Mouse (Mus musculus) left cerebral cortex, adult 9 months (tissue): ENCODE data around the gene Agpat3.
"Not testable (repeated sequence)": the region's sequence is repeated elsewhere in the genome, so short reads cannot be mapped to it uniquely, and the experiment has no call there.

Experiments
- DNase-seq, 2 experiments: peaks; one replicate each; pipeline ENCODE4 v3.0.0; 2022; ENCODE audit warnings: low spot score in 2 of 2

Gene Agpat3

DNA sequence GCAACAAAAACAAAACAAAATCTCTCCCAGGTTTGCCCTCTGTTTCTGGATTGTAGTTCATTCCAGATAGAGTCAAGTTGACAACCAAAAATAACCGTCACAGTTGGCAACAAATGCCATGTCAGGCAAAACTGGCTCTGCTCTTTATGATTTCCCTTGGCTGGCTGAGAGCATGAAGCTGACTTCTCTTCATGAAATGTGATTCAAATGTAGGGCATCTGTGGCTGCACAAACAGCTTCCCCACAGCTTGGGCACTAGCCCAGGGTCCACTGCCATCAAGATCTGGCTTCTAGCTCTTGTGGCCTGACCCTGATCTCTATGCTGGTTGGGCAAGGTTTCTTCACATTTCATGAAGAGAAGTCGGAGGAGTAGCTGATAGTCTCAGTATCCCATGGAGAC, 9.7 kb upstream of the Agpat3 start:
- no peak for DNase-seq

DNA sequence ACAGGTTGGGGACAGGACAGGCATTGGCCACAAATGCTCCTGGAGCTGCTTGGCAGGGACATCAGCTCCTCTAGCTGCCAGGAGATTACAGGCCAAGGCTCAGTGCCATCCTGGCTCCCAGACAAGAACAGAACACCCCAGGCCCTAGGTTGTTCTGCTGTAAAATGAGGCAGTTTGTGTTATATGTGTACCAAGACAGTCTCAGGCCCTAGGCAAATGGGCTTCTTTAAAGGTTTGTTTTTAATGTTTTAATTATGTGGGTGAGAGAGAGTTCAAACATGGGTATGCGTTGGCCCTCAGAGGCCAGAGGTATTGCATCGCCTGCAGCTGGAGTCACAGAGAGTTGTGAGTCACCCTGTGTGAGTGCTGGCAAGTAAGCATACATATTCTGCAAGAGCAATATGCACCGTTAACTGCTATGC, 8.0 kb upstream of the Agpat3 start:
- no peak for DNase-seq

DNA sequence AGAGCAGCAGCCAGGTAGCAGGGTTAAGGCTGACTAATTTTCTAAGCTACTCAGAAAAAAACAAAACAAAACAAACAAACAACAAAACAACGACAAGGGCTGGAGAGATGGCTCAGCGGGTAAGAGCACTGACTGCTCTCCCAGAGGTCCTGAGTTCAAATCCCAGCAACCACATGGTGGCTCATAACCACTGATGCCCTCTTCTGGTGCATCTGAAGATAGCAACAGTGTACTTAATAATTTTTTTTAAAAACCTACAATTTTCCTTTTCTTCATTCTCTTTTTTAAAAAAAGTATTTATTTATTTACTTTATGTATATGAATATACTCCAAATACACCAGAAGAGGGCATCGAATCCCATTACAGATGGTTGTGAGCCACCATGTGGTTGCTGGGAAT, 6.7 kb upstream of the Agpat3 start:
- DNase-seq, result not testable (repeated sequence)

DNA sequence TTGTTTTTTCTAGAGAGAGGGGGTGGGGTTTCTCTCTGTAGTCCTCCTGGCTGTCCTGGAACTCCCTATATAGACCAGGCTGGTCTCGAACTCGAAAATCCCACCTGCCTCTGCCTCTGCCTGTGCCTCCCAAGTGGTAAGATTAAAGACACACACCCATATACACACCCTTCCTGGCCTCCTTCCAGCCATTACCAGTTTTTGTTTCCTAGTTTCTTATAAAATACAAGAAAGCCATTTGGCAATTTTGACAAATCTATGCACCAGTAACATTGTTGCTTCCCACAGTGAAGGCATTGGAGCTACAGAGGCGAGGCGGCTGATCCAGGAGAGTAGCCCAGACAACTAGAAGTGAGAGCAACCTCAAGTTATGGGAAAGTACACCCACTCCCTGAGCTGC, 6.0 kb upstream of the Agpat3 start:
- DNase-seq, result no peak

DNA sequence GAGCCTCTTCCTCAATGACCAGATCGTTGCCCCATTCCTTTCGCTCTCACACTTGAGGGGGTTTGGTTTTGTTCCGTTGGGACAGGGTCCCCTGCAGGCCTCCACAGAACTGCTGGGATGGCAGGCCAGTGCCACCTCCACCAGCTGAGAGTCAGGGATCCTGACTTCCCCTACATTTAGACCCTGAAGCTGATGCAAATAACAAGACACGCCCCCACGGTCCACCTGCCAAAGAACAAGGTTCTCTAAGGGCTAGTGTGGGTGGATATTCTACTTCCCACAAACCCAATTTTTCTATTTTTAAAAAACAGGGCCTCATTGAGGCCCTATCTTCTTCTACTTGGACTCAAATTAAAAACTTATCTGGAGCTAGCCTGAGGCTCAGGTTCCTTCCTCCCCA, 5.5 kb upstream of the Agpat3 start:
- DNase-seq, result no peak

DNA sequence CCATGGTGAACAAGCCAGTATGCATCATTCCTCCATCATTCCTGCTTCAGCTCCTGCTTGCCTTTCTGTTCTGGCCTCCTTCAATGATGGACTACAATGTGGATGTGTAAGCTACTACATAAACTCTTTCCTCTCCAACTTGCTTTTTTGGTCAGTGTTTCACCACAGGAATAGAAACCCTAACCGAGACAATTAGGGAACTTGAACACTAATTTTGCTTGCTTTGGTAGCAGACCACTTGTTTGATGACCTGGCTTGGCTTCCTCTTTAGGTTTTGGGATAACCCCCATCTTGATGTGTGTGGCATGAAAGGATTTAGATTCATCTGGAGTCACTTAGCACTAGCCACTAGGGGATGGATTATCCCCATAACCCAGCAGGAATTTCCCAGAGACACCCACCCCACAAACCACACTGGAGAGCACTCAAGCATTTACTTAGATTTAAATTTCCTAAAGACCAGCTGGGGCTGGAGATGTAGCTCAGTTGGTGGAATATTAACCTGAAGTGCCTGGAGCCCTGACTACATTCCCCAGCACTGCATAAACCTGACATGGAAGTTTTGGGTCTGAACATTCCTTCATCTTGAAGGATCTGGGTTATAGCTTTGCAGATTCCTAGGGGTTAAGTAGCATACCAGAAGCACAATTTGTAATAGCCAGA, 3.8 kb upstream of the Agpat3 start:
- no peak for DNase-seq

DNA sequence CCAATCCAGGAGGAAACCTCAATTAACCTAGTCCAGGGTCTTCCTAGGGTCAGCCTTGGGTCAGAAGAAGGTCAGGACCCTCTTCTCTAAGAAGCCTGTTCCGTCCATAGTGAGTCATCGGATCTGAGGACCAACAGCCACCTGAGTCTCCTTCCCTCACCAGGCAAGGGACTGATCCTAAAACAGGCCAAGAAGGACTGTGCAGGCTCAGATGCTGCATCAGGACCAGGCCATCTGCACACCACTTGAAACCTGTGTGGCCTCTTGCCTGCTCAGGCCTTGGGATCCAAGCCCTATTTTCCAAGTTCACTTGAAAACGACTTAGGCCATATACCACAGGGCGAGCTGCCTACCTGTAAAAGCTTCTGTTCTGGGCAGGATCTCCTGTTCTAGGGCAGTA, 907 bp upstream of the Agpat3 start:
- DNase-seq, result no peak

DNA sequence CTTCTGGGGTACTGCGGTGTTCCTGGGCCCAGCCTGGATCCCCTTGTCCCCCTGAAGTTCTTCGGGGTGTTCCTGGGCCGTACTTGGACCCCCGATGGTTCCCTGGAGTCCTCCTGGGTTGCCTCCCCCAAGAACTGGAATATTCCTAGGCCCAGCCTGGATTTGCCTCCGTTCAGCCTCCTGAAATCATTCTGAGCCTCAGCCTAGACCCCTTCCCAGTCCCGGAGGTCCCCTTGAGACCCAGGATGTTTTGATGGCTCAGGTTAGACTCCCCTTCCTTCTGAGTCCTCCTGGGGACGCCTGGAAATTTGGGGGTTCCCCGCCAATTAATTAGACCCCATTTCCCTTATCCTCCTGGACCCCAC, 359 bp upstream of the Agpat3 start:
- no peak for DNase-seq

DNA sequence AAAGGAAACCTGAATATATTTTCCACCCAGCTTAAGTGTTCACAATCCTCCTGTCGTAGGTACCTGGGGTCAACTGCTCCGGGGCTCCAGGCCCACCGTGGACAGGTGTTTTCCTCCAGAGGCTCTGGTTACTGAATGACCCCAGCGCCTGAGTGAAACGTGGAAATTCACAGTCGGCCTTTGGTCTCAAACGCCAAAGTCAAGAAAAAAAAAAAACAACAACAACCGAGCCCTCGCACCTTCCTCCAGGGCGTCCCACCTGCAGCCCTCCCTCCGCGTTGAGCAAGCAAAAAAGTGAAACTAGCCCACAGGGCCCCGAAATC, 764 bp downstream of the Agpat3 start:
- DNase-seq, result no peak

DNA sequence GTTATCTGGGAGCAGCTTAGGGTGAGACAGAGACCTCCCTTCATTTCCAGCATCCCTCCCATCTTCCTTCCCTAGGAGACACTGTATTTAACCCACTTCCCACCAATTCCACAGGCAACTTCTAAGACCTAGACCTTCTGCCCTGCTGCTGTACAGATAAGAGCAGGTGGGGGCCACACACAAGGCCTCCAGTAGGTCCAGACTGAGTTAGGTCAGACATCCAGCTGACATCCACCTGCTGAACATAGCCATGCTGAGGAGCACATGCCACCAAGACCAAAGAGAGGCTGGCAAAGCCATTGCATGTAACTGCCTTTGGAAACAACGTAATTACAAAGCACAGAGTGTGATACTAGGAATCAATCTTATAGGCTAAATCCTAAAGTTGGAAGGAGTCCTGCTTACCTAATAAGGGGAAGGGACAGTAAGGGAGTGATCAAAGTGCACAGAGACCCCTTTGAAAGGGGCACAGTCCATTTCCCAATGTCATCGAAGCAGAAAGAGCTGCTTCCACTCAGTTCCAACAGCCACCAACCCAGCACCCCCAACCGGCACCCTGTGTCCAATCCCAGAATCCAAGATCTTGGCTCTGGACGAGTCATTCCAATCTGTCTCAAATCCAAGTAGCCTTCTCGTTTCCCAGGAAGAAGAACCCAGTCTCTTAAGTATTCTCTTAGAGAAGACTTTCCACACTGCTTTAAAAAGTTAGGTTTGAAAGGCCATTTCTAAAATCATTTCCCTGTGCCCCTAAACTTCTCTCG, 1.3 kb downstream of the Agpat3 start:
- no peak for DNase-seq

DNA sequence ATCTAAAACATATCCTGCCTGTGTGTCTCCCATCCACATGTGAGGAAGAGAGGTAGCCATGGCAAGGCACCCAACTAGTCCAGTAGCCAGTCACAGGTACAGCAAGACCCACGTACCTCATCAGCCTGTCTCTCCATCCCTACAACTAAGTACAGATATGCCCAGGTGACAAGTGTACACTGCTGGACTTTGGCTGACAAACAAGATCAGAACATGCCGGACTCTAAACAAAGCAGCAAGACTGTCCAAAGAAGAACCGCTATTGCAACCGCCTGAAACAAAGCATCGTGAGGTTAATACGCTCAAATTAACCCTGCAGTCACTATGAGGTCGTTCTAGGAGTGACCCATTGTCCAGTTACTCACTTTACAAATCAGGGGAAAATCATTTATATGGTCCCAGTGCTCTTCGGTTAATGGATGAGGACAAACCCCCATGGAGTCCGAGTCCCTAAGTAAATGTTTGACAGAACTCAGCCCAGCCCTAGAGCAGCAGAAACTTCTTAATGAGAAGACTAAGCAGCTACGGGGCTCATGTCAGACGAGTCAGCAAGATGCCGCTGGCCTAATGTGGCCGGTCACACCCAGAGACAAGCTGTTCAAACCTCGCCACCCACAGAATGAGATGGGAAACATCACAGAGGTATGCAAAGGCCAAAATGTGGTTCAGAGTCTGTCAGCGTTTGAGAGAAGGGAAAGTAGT, 2.7 kb downstream of the Agpat3 start:
- DNase-seq, result no peak

DNA sequence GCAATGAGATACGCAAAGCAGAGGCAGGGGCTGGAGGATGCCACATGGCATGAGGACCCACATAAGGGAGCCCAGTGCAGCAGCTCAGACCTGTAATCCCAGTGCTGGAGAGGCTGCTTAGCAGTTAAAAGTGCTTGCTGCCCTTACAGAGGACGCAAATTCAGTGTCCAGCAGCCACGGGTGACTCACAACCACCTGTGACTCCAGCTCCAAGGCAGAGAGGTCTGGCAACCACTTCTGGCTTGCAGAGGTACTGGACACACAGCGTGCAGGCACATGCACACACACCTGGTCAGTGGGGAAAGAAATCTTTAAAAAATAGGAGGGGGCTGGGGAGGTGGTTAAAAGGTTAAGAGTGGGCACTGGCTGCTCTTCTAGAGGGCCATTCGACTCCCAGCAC, 4.1 kb downstream of the Agpat3 start:
- DNase-seq, result no peak

DNA sequence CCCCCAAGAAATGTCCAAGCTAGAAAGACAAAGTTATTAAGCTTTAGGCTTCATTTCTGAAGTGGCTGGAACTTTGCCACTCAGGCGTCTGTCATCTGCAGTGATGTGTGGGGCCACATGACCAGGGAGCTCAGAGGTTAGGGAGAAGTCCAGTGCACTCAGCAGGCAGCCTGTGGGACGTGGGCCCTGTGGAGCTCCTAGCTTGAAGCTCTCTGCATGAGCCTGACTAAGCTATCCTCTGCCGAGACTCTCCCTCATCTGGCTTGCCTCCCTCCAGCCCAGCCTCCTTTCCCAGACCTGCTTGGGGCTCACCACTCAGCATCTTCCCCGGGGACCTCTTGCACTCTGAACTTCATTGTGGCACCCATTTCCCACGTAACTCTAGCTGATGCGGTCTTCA, 4.8 kb downstream of the Agpat3 start:
- no peak for DNase-seq

DNA sequence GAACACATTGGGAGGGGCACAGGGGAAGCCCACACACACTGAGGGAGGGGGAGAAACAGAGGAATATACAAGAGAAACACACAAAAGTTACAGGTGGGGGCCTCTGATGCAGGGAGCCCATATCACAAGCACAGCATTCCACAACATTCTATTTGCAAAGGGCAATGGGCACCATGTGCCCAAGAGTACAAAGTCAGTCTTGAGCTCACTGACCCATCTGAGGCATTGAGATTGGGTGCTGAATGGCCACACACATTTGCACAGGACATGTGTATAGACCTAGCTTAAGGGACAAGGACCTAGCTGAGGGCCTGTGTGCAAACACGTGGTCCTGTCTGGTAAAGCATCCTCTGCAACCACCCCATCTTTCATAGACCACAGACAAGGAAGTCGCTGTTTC, 6.8 kb downstream of the Agpat3 start:
- no peak for DNase-seq

DNA sequence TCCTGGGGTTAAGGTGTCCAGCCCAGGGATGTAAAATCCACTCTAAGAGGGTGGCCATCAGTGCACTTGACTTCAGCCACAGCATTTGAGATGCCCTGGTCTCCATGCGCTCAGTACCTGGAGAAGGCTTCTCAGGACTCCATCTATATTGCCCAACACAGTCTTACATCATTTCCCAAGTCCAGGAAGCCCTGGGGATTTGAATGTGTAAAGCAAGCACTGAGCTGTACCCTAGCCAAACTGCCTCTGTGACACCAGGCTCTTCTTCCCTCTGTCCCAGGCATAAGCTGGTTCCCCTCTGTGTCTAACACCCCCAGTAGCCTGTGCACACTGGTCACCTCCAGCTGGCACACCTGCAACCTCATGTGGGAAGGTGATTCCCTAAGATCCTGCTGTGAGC, 10.2 kb downstream of the Agpat3 start:
- no peak for DNase-seq

DNA sequence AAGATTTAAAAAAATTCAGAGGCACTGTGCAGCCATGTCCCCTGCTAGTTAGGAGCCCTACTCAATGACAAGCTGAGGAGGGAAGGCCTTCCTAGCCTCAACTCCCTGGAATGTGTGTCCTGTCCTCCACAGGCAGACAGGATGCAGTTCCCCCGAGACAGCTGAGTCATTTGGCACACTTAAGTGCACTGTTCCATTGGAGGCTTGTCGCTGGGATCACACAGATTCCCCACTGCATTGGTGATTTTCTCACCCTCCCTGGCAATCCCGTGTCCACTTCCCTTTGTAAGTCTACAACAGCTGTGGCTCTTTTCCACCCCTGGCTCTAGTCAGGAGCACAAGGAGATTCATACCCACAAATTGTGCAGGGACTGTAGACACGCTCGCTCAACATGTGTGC, 14.1 kb downstream of the Agpat3 start:
- DNase-seq, result no peak

DNA sequence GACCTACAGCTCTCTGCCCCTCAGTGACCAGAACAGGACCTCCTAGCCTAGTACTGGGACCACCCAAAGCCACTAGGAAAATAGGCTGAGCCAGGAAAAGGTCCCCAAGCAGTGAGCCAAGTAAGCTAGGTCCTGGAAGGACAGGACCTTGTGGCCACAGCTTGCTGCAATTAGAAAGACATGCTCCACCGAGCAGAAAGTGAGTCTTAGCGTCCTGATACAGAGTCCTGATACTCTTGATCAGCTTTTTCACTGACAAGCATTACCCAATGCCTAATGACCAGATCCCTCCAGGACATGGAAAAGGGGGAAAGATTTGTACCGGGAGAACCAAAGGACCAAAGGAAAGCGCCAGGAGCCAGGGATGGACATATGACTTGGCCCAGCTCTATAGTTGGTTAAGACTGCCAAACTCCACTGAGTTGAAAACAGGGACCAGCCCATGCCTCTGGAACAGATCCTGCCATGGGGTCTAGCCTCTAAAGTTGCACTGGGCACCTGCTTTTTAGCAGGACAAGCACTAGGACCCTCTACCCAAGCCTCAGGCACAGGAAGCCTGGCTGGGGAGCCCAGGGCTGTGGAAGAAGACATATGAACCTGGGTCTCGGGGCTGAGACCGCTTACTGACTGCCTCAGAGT, 17.2 kb downstream of the Agpat3 start:
- DNase-seq, result no peak

DNA sequence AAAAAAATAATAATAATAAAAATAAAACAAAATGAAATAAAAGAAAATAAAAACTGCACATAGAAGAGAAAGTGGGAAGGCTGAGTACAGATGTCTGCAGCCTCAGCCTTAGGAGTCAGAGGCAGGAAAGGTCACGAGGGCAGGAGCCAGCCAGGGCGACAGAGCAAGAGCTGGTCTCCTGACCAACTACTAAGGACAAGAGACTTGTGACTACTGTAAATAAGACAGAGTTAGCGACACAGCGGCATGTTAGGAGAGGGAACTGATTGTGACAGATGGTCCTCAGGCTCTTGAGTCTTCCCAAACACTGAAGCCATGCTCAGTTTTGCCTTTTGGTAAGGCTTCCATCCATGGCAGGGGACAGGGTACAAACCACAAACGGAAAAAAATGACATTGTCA, 20.7 kb downstream of the Agpat3 start:
- no peak for DNase-seq

DNA sequence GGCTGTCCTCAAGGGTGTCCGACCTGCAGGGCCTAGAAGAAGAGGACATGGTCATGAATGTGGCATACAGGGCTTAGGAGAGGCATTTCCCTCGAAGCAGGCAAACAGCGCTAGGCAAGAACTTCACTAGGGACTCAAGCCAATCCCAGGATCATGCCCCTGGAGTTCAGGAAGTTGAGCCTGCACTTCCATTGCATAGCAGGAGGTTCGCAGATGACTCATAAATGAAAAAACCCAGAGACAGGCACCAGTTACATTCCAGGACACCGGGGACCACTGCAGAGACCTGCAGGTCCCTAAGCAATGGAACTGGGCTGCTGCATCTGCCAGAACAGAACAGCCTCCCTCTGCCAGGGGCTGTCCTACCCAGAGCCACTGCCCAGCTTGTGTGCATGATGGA, 23.0 kb downstream of the Agpat3 start:
- DNase-seq, result no peak

DNA sequence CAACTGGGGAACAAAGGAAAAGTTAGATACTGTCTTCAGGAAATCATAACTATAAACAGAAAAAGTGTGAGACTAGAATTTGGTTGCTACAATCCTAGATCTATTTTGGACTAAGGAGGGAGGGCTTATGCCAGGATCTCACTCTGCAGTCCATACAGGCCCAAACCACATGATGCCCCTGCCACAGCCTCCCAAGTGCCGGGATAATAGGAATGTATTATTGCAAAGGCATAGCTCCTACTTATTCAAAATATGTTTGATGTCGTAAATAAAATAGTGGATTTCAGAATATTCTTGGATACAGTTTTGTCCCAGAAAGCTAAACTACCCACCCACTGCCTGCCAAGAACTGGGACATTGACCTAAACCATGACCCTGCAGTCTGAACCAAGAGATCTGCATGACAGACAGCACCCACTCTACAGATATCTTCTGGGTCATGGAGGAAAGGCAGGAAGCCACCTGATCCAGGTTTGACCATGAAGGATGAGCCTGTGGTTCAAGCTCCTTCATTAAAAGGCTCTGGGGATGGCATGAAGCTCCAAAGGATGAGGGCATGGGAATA, 24.2 kb downstream of the Agpat3 start:
- no peak for DNase-seq

DNA sequence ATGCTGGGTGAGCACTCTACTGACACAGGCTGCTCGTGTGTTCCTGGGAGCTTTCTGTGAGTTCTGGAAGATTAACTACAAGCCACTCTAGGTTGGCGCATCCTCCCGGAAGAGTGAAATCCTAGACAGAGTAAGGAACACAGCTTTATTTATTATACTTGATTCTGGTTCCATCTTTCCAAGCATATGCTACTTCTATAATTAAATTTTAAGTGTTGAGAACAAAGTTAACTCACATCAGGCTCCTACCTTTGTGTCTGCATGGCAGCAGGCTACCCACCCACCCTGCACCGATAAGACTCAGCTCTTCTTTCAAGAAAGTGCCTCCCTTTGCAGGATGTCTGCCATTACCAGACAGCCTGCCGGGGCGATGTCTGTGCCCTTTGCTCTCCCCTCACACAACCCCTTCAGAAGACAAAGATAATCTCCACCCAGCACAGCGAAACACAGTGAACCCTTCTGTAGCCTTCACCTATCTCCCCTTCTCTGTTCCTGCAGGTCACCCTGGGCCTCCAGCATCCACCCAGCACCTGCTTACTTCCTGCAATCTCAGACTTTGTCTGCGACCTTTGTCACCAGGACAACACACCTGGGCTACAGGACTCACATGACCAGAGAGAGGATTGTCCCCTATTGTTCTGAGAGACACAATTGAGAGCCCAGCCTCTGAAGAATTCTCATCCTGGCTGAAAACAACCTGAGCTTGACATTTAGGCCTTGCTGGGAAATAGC, 26.2 kb downstream of the Agpat3 start:
- DNase-seq, result peak in 1 of 2 experiments; percentile 35
